Mouse (Mus musculus): ENCODE data around the gene Pik3r1. TPM values are rescaled to one million over a fixed set of nuclear protein-coding genes. Genes with fewer than 3 reads are reported as not detected.
A peak's percentile ranks its signal among the peaks of the same experiment; 100 is the strongest.

The Pik3r1 gene
- total RNA-seq, 2 experiments from 2014 or later, result 84.9 to 90.8 TPM

- 0 out of 2 replicates have a peak, but pooled peaks have one; percentile 27 for ATAC-seq (replicated peaks; ENCODE audit: poor library complexity)
Observed at GRCm38 (mm10) chr13:101712720-101713428, 55.1 kb downstream of the Pik3r1 start.

- peak; percentile 49 for ATAC-seq (replicated peaks; ENCODE audit: poor library complexity)
Observed at GRCm38 (mm10) chr13:101712099-101712498, 55.9 kb downstream of the Pik3r1 start.

GRCm38 (mm10) chr13:101711301-101711700, 56.7 kb downstream of the Pik3r1 start:
- ATAC-seq (replicated peaks; ENCODE audit: poor library complexity), result no peak

- no peak for ATAC-seq (replicated peaks; ENCODE audit: poor library complexity)
Observed at GRCm38 (mm10) chr13:101709788-101710187, 58.2 kb downstream of the Pik3r1 start.

GRCm38 (mm10) chr13:101707226-101707625, 60.8 kb downstream of the Pik3r1 start:
- no peak for ATAC-seq (replicated peaks; ENCODE audit: poor library complexity)

- ATAC-seq (replicated peaks; ENCODE audit: poor library complexity), result no peak
Observed at GRCm38 (mm10) chr13:101706426-101706825, 61.6 kb downstream of the Pik3r1 start.

- peak; percentile 41; the same call in 1 of the 2 replicates for ATAC-seq (replicated peaks; ENCODE audit: poor library complexity)
Observed at GRCm38 (mm10) chr13:101702096-101702775, 65.8 kb downstream of the Pik3r1 start.

GRCm38 (mm10) chr13:101701632-101702031, 66.4 kb downstream of the Pik3r1 start:
- ATAC-seq (replicated peaks; ENCODE audit: poor library complexity), result no peak

- ATAC-seq (replicated peaks; ENCODE audit: poor library complexity), result no peak
Observed at GRCm38 (mm10) chr13:101699742-101700141, 68.3 kb downstream of the Pik3r1 start.

- ATAC-seq (replicated peaks; ENCODE audit: poor library complexity), result no peak
Observed at GRCm38 (mm10) chr13:101697966-101698365, 70.1 kb downstream of the Pik3r1 start.

GRCm38 (mm10) chr13:101697461-101697860, 70.6 kb downstream of the Pik3r1 start:
- ATAC-seq (replicated peaks; ENCODE audit: poor library complexity), result no peak

- ATAC-seq (replicated peaks; ENCODE audit: poor library complexity), result no peak
Observed at GRCm38 (mm10) chr13:101696827-101697226, 71.2 kb downstream of the Pik3r1 start.

GRCm38 (mm10) chr13:101696316-101696715, 71.7 kb downstream of the Pik3r1 start:
- no peak for ATAC-seq (replicated peaks; ENCODE audit: poor library complexity)

- ATAC-seq (replicated peaks; ENCODE audit: poor library complexity), result peak; percentile 37
Observed at GRCm38 (mm10) chr13:101695876-101696275, 72.1 kb downstream of the Pik3r1 start.

GRCm38 (mm10) chr13:101694496-101695251, 73.3 kb downstream of the Pik3r1 start:
- ATAC-seq (replicated peaks; ENCODE audit: poor library complexity), result peak; percentile 3

- peak; percentile 72 for ATAC-seq (replicated peaks; ENCODE audit: poor library complexity)
Observed at GRCm38 (mm10) chr13:101693967-101694495, 74.0 kb downstream of the Pik3r1 start.

- no peak for ATAC-seq (replicated peaks; ENCODE audit: poor library complexity)
Observed at GRCm38 (mm10) chr13:101692866-101693691, 74.9 kb downstream of the Pik3r1 start.

GRCm38 (mm10) chr13:101692239-101692784, 75.7 kb downstream of the Pik3r1 start:
- ATAC-seq (replicated peaks; ENCODE audit: poor library complexity), result peak; percentile 54

- ATAC-seq (replicated peaks; ENCODE audit: poor library complexity), result no peak
Observed at GRCm38 (mm10) chr13:101691669-101692068, 76.3 kb downstream of the Pik3r1 start.

All from megakaryocyte progenitor cell, adult 5-6 weeks (primary cell).